Mouse (Mus musculus): Measurements from ENCODE around the gene Ankrd44. TPM values are rescaled to one million over a fixed set of nuclear protein-coding genes. Genes with fewer than 3 reads are reported as not detected.
A peak's percentile ranks its signal among the peaks of the same experiment; 100 is the strongest.

Gene Ankrd44
- total RNA-seq, 1 experiment from 2014 or later: 20.5 TPM

DNA sequence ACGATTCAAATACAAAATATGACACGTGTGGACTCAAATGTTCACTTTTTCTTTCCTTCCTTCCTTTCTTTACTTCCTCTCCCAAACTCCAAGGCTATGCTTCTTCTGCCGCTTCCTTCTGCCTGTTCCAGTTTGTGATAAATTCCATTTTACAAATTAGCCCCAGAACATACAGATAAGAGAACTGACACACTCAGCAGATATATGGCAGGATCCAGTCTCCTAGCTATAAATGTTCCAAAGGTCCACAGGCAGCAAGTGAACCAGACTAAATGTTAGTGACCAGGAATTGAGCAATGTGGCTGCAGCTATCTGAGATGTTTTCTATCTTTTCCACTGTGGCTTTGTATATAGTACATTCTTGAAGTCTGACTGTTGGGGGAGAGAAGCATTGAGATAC is 168.9 kb downstream of the Ankrd44 start:
- no peak for DNase-seq

DNA sequence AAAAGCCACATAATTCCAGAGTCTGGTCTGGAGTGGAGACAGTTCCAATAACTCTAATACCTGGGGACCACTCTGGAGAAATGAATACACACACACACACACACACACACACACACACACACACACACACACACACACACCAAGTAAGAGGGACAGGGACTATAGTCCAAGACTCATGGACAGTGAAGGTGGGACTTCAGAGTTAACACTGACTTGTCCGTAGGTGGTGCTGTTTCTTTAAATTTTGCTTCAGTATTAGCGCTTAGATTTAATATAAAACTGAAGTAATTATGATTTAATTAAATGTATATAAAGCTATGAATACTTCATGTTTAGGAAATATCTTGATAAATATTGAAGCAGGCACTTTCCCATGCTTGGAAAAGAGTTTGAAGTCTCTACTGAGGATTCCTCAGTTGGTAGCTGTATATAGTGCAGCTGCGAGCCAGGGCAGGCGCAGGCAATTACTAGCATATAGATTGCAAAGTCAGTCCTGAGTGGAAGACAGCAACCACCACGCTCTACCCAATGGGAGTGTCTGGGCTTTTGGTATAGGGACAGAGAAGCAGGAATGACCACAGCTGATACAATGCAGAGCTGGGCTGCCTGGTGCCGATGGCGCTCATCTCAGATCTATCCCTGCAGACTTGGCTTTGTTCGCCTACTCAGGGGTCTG is 170.4 kb downstream of the Ankrd44 start:
- no peak for DNase-seq

DNA sequence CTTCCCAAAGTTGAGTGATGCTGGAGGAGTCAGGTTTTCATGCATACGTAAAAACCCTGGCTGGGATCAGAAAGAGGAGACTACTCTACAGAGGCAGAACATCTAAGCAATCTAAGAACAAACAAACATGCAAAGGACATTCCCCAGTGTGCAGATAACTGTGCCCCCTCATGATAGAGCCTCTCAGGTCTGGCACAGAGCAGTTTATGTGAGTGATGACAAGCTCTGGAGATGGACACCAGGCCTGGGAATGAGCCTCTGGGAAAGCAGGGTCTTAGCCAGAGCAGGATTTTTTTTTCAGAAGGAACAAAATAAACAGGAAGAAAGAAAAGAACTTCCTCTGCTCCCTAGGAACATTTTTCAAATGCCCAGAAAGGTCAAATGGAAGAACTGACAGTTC is 176.2 kb downstream of the Ankrd44 start:
- no peak for DNase-seq

DNA sequence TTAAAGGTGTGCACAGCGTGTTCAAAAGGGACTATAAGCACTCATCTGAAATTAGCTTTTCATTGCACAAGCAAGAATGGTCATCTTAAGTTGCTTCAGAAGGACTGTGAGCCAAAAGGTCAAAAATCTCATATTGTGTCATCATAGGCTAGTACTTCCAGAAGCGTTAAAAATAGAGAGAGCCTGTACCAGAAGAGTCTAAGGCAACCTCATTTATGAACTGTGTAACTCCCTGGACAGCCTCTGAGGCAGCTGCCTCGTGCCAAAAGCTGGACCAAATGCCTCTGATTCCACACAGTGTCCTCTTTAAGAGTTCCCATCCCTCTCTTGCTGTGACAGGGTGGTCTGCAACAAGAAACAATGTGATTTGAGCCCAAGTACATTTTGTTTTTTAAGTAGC is 176.7 kb downstream of the Ankrd44 start:
- peak; percentile 17 for DNase-seq

DNA sequence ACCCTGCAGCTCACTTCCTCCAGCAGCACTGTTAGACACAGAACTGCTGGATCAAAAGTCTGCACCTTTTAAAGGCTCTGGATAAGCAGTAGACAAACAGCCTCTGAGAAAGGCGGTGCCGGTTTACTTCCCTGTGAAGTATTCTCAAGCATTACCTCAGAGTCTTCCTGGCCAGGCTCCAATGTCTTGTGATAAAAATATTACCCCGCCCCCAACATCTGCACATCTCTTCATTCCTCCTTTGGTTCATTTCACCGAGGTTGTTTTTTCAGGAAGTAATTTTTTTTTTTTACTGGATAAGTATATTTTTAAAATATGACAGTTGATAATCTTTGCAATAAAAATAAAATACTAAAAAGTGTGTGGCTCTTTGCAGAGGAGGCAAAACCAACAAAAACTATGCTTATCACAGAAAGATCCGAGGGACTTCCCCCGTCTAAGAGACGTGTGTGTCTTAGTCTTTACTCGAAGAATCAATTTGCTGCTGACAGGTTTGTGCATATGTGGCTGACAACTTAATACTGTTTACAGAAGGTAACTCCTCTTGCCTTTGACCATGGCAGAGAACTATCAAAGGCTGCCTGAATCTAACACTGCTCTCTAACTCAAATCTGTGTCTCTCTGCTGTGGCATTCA is 178.3 kb downstream of the Ankrd44 start:
- peak; percentile 24 for DNase-seq

DNA sequence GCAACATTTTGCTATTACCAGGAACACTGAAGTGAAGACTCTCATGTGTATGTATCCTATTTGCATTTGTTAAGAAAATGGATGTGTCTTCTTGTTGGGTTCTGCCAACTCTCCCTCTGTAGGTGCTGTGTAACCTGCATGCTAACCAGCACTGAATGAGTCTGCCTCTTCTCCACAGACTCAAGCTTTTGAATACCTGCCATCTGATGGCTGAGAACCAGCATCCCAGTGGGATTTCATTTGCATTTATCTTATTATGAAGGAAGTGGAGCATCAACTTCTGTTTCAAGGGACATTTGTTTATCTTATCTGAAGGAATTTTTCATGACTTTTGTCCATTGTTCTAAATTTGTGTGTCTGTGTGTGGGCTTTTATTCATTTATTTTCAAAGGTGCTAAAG is 180.5 kb downstream of the Ankrd44 start:
- DNase-seq: no peak

DNA sequence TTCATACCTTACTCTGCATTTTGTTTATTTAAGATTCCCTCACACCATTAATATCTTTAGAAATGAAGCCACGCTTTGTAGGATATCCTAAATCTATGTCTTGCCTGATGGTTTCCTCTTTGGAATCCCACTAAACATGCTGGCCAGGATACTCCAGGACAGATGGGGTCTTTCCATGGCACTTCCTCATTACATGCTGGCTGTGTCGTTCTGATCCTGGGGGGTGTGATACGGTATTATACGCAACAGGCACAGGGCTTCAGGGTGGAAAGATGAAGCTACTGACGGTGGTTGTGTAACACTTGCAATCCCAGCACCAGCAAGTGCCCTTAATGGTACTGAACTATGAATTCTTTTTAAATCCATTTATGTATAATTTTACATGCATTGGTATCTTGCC is 182.0 kb downstream of the Ankrd44 start:
- no peak for DNase-seq

DNA sequence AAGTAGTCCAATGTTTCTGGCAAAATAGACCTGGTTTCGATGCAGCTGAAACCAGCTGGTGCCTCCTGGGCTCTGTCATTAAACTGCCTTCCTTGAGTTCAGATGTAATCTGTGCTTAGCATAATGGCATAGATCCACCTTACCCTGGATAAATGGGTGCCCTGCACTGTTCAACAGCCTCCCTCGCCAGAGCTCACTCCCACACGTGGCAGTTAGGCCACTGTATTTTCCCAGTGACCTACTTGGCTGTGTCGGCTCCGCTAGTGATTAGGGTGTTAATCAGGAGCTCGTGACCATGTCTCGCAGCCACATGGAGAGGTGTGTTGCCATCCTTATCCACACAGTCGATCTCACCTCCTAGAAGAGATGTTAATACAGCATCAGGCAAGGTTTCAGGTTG is 183.1 kb downstream of the Ankrd44 start:
- DNase-seq: no peak

DNA sequence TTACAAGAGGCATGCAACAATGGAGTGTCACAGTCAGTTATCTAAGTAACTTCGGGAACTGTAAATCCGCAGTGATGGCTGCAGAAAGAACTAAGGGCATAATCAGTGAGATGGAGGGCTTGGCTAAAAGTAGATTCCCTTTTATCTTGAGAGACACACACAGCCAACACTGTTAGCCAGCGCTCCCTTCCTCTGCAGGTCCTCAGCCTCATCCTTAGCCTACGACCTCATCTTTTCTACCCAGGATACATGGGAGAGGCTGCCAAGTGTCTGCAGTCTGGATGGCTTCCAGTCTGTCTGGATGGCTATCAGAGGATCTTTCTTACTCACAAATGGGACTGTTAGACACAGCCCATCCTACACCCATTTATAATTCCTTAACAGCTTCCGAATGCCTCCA is 185.3 kb downstream of the Ankrd44 start:
- DNase-seq: peak; percentile 21

DNA sequence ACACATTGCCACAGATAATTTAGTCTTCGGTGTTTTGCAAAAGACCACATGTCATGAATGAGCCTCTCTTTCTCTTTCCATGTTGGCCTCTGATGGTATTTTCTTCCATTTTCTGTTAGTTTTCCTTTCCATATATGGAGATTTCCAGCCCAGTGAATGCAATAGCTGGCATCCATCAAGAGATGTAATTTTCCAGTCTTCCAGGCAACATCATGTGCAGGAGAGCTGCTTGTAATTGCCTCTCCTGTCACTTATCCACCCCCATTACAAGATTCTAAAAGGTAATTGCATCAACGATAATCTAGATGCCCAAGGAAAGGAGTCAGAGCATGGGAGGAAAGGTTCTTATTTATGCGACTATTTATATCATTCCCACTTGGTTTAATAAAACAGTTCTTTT is 188.7 kb downstream of the Ankrd44 start:
- DNase-seq: no peak

DNA sequence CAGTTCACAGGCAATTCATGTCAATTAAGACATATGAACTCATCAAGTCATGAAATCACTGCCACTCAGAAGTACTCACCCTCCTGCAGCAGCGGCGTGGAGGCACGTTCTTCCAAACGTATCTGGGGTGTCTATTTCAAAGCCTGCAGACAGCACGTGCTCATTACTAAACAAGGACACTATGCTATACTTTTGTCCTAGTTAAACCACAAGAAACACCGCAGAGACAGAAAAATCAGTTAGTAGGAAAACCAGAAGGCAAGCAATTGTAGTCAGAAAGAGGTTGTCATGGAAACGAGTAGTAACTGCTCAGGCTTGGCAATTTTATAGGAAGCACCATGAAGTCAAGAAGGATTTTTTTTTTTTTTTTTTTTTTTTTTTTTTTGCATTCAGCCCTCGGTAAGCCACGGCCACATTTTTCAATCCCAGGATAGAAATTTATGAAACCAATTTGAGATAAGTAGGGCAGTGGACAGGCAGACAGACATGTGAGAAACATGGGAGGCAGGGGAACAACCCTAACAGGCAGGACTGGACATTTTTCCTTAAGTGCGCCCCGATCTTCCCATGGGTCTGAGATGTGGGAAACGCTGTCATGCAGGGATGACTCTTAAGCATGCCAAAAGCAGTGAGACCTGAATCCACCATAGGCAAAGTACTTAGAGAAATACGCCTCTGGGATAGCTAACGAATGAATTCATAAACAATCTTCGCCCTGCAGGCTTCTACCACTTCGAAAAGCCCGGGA is 191.1 kb downstream of the Ankrd44 start:
- no peak for DNase-seq

DNA sequence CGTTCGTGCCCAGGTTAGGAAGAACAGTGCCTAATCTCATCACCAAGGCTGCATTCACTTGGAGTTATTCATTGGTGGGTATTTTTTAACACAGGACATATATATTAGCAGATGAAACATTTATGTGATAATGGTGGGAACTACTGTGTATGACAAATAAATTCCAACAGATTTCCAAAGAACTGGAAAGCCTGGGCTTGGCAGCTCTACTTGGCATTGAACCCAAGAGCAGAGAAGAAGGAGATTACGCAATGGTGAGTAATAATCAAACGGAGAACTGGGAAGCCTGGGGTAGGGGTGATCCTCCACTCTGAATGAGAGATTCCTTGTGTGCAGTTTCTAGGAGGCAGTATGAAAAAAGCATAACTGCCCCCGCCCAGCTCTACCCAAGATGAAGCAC is 196.9 kb downstream of the Ankrd44 start:
- peak; percentile 27 for DNase-seq

DNA sequence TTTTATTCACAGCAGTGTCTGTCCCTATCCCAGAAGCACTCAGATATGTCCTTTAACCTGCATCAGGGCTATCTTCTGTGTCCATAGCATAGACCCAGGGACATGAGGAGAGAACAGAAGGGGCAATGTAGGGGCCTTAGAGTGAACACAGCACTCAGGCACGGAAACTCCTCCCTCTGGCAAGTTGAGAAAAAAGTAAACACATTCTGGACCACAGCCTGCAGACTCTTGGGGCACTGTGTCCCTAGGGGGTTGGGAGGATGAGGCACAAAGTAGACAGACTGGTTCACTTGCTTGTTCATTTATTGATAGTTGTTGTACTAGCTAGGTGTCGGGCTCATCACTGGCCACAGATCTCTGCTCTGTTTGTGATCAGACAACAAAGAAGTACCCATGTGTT is 199.6 kb downstream of the Ankrd44 start:
- no peak for DNase-seq

DNA sequence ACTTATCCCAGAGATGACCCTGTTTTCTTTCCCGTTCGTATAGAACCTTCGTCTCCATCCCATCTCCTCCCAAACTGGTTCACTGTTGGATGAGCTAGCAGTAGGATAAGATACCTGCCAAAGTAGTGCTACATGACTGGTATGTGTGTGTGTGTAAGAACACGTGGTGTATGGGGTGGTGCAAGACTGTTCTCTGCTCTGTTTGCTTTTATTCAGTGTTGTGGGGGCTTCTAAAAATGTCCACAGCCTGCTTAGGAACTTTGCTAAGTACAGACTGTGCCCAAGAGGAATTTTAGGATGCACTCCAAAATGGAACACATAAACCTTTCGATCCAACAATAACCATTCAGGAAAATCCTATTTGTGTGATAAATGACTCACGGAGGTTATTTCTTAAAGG is 209.3 kb downstream of the Ankrd44 start:
- no peak for DNase-seq

DNA sequence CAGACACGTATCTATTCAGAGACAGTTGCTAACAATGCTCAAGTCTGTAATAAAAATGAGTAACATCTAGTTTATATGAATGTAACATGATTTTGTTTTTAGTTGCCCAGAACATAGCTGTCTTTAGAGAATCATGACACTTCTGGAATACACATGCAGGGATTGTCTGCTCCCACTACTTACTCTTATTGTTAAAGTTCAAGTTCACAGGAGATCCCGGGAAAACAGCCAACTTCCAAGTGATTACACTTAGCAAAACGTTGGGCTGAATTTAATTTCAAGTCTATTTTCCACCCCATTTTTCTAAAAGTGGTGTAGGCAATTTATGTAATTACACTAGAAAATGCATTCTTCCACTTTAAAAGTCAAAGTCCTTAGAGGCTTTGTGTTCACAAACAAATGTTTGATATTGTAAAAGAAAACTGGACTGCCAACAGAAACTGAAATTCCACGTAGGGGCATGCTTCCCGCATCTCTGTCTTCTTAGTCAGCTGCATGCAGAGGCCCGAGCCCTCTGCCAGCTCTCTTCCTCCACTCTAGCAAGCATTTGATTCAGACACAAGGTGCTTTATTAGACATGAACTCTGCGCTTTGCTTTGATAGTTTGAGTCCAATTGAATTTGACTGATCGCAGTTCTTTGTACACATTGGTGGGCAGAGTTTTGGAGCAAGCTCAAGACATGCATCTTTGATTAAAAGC is 211.0 kb downstream of the Ankrd44 start:
- peak; percentile 30 for DNase-seq

DNA sequence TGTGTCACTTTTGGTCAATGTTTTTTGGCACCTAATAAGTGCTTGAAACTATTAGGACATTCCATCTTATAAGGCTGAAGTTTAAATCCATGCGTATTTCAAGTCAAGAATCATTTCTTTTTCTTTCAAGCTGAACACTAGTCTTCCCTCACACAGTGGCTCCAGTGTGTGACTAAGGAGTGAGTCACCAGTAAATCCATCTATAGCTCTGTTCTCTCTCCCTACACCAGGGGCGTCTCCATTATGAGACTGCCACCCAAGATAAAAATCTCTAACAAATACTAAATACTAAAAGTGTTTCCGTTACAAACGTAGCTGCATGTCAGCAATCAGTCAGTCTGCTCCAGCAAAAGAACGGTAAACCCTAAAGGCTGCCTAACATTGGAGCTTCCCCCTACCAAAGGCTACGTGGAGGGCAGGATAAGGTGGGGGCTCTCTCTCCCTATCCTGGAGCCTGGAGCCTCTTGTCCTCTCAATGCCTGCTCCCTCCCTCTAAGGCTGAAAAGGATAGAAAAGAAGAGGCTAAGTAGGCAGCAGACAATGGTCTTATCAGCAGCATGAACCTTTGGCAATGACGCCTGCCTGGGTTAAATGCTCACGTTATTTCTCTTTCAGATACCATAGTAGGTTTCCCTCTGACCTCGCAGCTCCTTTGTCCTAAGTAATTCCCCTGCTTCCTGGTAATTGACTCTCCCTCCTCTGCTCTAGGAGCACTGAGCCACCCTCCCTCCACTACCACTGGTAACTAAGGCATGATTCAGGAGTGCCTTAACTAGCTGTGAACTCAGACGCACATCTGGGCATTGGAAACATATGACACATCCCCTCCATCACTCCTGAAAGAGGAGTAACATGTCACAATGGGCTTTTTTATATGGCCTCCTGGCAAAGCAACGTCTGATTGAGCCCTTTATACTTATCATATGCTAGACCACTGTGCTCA is 212.7 kb downstream of the Ankrd44 start:
- no peak for DNase-seq

DNA sequence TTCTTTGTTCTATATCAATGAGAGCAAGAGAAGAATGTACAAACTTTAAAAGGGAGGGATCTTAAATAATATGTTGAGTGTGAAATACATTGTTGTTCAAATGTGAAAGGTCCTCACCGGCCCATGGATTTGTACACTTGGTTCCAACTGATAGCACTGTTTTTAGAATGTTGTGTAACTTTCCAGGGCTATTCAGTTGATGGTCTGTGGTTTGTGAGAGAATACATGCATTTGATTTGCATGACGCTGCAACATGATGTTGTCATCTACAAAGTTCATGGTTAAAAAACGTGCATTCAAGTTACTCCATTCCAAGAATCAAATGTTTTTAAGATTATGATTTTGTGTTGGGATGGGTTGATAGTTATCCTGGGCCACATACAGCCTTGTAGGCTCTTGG is 214.6 kb downstream of the Ankrd44 start:
- DNase-seq: no peak

DNA sequence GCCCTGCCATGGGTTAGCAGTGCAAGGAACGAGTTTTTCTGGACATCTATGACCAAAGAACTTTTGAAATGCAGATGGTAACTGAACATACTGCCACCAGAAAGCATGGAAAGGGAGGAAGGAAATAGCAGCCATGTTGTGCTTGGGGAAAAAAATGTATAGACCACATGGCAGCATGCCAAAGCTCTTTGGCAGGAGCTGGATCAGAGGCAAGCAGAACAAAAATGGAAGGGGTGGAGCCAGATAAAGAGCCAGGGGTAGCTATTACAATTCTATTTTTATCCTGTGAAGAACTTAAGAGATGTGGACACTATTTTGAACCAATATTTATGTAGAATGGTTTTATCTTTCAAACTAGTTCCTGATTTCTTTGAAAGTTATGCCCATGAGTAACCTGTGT is 215.6 kb downstream of the Ankrd44 start:
- DNase-seq: no peak

DNA sequence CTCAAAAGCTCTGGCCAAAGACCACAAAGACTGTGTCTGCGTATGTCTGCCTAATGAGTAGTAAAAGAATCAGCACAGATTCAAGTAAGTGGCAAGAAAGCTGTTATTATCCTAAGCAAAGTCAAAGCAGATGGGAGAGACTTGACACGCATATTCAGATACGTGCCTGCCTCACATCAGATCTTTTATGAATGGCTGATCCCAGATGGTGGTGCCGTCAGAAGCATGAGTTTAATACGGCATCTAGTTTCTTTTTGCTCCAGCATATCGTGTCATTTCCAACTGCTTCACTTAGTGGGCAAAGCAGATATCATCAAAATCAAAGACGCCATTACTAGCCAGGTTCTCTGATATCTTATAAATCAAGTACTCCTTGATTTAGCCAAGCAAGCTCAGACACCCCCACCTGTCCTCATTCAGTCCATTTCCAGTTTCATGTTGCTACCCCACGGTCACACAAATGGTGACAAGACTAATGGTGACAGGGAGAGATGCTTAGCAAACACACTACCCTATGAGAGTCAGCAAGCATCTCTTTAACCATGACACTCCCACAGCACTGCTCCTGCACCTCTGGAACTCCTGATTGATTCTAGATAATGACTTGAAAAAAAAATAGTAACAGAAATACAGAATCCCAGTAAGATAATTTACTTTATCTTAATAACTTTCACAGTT is 218.2 kb downstream of the Ankrd44 start:
- DNase-seq: no peak

DNA sequence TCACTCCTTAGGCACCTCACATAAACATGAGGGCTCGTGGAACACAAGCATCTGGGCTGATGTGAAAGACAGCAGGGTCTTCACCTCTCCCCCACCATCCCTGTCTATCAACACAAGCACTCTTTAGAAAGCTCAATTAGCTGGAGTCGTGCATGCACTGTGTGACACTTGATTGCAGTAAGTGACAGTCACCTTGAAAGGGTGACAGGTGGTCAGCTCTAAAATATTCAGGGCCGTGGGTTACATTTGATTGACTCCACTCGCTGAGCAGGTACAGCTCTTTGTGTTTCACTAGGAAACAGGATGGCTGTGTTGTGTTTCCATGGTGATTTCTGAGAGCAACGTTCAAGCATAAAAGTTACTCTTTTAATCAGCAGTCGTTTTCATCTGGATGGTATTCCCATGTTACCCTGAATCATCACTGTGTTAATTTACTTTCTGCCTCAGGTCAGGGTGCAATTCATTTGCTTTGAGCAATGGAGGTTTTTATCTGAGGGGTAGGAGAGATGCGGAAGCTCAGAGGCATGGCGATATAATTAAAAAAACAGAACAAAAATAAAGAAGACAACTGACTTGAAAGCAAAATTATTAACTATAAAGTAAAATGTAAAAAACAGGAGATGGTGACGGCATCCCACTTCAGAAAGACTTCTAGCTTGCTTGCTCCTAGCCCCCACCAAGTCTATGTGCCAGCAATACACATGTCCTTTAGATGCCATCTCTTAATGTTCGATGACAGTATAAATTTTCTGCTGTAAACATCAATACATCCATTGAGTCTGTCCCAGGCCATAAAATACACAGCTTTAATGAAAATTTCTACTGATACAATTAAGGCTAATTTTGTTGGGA is 218.9 kb downstream of the Ankrd44 start:
- no peak for DNase-seq

Measured in adrenal gland, postnatal 14 days (tissue).